Mouse (Mus musculus): Measurements from ENCODE around the gene Ush1g.
A peak's percentile ranks its signal among the peaks of the same experiment; 100 is the strongest.

Ush1g gene

DNA sequence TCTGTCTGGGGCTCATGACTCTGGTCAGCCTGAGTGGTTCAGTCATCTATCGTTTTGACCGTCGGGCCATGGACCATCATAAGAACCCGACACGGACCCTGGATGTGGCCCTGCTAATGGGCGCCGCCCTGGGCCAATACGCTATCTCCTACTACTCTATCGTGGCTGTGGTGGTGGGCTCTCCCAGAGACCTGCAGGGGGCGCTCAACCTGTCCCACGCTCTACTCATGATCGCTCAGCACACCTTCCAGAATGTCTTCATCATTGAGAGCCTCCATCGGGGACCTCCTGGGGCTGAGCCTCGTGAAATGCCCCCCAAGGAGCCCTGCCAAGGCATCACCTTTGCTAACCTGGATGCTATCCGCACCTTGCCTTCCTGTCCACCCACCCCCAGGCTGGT is 7.5 kb upstream of the Ush1g start:
- peak; percentile 61 for DNase-seq (ENCODE audit: low read depth)

DNA sequence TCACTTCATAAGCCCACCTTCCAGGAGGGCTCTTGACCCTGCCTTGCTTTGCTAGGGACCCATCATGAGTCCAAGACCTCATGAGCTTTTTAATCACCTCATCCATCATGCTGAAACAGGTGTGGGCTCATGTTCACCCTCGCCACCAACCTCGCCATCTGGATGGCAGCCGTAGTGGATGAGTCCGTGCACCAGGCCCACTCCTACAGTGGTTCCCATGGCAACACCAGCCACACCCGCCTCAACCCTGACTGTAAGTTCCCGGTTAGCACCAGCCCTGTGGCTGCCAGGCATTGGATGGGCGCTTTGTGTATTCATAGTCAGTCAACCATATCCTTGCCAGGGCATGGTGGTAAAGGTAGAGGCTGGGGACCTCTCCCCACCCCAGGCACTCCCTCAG is 4.9 kb upstream of the Ush1g start:
- no peak for DNase-seq (ENCODE audit: low read depth)

DNA sequence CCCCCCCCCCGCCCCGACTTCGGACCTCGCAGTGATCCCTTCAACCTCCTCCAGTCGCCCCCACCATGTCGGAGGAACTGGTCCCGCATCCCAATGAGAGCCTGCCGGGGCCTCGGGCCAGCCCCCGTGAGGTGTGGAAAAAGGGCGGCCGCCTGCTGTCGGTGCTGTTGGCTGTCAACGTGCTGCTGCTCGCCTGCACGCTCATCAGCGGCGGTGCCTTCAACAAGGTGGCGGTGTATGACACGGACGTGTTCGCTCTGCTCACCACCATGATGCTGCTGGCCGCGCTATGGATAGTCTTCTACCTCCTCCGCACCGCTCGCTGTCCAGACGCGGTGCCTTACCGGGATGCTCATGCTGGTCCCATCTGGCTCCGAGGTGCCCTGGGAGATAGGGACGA is 1.5 kb upstream of the Ush1g start:
- no peak for DNase-seq (ENCODE audit: low read depth)

DNA sequence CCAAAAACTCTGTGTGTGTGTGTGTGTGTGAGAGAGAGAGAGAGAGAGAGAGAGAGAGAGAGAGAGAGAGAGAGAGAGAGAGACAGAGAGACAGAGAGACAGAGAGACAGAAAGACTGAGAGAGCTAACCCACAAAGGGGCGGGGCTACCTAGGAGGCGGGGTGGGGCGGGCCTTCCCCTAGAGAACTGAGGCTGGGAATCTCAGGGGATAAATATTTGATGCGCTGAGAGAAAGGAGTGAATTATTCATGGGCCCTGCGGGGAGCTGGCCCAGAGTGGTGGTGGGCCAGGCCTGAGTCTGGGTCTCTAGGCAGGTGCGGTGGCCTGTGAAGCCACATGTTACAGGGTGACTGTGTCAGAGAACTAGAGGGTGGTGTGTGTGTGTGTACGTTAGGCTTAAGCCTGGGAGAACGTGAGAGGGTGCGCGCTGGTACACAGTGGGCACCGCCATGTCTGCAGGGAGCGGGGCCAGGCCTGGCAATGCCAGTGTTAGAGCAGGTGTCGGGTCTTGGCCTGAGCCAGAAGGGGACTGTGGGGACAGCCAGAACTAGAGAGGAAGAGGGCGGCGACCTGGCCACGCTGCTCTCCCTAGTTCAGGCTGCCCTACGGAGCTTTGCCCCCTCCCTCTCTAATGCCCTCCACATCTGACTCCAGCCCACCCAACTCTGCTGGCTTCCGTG is 2.0 kb downstream of the Ush1g start:
- no peak for DNase-seq (ENCODE audit: low read depth)

DNA sequence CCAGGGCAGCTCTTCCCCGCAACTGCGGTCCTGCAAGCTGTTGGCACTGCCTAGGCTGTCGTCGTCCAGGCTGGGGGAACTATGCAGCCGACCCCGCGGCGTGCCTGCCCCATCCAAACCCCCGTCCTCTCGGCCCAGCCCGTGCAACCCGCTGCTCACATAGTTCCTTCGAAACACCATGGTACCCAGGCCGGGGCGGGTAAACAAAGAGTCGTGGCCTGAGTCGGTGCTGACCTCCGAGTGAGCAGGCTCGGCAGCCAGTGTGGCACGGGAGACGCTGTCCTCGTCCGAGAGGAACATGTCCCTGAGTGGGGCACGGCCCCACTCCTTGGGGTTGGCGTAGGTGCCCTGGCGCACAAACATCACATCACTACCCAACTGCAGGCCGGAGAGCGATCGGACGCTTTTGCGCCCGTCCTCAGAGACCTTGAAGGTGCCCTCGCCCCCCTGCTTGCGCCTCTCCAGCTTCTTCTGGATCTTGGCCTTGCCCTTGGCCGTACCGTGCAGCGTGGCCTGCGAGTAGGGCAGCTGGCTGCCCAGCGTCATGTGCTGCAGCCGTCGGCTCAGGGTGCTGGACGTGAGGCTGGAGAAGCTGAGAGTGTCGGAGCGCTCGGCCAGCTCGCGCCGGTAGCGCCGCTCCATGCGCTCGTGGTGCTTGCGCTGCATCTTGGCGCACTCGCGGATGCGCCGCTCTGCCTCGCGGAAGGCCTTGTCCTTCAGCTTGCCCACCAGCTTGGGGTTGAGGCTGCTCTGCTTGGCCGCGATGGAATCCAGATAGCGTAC is 3.4 kb downstream of the Ush1g start:
- no peak for DNase-seq (ENCODE audit: low read depth)

DNA sequence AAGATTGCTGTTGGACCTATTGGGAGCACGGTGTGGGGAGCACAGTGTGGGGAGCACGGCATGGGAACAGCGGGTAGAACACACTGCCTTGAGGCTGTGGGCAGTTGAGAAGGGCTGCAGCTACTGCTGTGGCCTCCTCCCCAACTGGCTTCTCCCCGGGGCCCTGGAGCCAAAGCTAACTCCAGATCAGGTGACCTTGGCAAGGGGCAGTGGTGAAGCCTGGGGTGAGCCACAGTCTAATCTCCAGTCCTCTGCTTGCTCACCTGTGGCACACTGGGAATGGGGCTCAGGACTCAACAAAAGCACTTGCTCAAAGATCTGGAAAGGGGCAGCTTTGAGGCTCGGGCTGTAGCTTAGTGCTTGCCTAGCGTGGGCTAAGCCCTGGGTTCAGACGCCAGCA is 4.6 kb downstream of the Ush1g start:
- DNase-seq (ENCODE audit: low read depth) = no peak

DNA sequence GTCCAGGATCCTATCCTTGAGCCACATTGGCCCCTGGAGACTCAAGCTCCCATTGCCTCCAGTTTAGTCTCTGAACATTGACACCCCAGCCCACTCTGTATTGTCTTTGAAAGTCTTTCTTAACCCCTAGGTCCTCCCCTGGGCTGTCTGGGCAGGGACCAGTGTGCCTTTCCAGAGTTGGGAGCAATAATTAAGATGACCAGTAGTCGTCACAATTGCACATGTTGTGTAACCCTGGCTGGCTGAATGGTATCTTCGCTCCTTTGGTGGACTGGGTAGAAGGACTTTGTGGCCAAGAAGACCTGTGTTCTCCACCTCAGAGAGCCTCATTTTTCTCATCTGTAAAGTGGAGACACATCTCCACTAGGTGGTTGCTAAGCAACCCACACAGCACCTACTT is 7.6 kb downstream of the Ush1g start:
- no peak for DNase-seq (ENCODE audit: low read depth)

DNA sequence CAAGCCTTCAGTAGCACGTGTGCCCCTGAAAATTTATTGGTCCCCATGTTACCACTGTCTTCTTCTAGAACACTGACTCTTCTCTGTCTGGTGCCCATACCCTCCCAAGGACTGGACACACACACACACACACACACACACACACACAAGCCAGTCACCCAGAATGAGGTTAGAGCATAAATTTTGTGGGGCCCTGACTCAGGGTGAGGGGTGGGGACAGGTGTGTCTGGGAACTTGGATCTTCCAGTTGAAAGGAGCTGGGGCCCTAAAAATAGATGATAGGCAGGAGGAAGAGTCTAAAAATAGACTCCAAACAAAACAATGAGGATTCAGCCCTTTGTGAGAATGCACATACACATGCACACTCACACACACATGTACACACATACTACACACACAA is 13.1 kb downstream of the Ush1g start:
- DNase-seq (ENCODE audit: low read depth) = no peak

DNA sequence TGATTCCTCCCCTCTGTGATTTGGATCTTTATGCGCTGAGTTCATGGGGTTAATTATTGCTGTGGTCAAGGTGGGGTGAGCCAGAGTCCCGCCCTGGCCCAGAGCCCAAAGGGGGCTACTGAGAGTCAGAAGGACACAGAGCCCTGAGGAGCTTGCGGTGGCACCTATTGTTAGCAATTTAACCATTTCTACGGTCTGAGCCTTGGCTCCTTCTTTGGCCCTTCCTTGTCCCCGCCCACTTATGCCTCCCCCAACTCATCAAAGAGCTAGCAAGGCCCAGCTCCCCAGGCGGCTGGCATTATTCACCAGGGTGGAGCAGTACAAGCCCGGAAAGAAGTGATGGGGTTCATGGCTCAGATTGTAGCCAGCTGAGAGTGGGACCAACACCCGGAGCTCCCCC is 15.0 kb downstream of the Ush1g start, which contains the start of gene Otop2:
Gene Otop2, plus strand, starts transcription at position 301 of the 400 bp plus-strand sequence.
- DNase-seq (ENCODE audit: low read depth) = no peak

DNA sequence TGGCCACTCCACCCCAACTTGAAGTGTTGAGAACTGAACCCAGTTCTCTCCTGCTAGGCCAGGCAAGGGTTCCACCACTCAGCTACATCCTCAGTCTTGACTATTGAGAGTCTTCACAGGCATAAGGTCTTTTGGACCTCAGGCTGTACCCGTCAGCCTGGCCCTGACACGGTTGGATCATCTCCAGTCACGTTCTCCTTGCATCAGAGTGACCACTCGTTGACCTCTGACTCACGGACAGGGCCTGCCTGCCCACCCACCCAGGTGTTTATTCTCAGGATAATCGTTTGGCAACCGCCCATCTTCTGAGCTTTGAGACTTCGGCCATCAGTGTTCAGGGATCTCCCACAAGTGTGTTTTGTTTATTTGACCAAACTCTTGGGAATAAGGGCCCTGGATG is 18.7 kb downstream of the Ush1g start:
- no peak for DNase-seq (ENCODE audit: low read depth)

DNA sequence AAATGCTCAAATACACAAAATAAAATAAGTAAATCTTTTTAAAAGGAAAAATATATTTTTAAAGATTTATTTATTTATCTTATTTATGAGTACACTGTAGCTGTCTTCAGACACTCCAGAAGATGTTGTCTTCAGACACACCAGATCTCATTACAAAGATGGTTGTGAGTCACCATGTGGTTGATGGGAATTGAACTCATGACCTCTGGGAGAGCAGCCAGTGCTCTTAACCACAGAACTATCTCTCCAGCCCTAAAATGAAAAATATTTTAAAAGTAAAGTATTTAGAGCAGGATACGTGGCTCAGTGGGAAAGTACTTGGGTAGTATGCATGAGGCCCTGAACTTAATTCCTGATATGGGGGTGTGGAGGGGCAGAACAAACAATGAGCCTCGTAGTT is 20.5 kb downstream of the Ush1g start:
- no peak for DNase-seq (ENCODE audit: low read depth)

DNA sequence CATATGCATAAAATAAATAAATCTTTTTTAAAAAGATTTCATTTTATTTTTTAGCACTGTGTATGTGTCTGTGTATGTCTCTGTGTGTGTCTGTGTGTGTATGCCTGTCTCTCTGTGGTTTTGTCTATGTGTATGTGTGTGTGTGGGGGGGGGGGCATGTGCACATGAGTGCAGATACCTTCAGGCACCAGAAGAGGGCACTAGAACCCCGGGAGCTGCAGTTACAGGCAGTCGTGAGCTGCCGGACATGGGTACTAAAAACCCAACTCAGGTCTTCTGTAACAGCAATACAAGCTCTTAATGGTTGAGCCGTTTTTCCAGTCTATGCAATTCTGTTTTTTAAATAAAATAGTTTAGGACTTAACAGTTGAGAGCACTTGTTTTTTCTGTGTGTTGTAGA is 21.1 kb downstream of the Ush1g start:
- DNase-seq (ENCODE audit: low read depth) = no peak

DNA sequence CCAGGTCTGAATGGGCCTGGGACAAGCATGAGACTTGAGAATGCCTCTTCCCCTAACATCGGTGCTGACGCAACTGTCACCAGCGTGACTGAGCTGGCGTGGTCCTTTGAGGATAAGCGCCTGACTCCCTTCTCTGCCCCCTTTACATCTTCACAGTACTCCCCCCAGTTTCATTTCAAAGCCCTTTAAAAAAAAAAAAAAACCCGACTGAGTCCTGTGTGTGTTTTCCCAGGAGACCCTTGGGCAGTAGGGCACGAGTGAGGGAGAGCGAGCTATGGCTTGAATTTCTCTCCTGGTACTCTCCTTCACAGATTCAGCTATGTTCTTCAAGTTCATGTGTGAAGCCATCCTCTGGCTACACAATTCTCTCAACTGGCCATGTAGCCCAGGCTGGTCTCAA is 23.7 kb downstream of the Ush1g start:
- no peak for DNase-seq (ENCODE audit: low read depth)

DNA sequence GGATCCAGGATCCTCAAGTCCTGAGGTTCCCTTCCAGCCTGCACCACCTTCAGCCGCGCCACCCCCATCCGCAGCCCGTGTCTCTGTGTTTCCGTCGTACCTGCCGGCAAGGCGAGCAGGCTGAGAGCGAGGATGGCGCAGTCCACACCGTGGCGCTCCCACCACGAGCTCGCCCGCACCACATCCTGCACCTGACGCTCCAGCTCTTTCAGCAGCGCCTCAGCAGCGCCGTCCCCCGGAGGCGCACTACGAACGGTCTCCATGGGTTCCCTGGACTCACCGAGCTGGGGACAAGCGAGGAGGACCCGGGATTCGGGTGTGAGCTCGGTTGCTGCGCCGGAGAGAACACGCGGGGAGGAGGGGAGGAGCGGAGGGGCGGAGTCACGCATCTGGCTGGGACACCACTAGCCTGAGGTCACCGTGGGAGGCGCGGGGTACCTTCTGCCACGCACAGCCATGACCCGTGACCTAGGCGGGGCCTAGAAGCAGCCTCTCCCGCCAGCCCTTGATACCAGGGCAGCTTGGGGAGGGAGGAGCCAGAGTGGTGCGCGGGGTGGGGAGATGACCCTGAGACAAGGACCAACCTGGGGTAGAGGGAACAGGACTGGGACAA is 24.5 kb downstream of the Ush1g start, which contains the start of gene Fads6:
Gene Fads6, minus strand, starts transcription at position 450 of the 613 bp plus-strand sequence.
- DNase-seq (ENCODE audit: low read depth) = peak; percentile 87

DNA sequence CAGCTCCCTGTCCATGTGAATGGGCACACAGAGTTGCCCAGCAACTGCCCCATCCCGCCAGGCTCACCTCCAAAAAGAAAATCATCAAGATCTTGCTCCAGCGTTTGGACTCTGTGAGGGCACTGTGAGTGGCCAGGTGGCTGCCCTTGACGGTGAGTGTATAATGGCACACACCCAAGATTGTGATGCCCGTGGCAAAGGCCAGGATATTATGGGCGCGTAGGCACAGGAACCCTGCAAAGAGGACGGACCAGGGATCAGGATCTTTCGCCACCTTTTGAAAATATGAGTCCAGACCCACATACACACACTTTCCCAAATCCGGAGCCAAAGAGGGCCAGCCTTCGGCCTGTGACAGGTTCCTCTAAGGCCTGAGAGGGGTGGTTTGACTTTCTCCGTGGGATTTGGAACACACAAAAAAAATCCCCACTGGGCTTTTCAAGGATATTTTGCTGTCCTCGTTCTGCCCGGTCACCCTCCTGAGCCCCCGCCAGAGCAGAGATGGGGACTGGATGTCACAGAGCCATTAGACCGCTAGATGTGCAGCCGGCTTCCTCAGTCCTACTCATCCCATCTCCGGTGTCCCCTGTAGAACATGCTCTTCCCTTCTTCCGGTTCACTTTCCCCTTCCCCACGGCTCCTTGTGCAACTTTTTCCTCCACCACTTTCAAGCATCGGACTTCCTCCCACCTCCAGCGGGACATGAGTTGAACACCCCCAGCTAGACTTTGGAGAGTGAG is 25.2 kb downstream of the Ush1g start:
- no peak for DNase-seq (ENCODE audit: low read depth)

DNA sequence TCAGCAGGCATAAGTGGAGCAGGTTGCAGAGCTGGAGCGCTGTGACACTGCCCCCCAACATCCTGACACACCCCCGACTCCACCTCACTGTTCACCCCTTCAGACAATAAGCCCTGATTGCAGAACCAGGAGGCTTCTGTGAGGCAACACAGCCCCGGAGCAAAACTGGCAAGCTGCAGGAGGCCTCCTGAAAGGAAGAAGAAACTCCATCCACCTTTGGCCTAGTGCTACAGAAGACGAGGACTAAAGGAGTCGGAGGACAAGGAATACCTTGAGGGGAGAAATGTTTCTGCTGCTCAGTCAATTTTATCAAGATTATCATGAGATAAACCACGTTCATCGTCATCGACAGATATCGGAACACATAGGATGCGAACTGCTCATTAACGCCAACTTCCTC is 25.9 kb downstream of the Ush1g start:
- DNase-seq (ENCODE audit: low read depth) = no peak

DNA sequence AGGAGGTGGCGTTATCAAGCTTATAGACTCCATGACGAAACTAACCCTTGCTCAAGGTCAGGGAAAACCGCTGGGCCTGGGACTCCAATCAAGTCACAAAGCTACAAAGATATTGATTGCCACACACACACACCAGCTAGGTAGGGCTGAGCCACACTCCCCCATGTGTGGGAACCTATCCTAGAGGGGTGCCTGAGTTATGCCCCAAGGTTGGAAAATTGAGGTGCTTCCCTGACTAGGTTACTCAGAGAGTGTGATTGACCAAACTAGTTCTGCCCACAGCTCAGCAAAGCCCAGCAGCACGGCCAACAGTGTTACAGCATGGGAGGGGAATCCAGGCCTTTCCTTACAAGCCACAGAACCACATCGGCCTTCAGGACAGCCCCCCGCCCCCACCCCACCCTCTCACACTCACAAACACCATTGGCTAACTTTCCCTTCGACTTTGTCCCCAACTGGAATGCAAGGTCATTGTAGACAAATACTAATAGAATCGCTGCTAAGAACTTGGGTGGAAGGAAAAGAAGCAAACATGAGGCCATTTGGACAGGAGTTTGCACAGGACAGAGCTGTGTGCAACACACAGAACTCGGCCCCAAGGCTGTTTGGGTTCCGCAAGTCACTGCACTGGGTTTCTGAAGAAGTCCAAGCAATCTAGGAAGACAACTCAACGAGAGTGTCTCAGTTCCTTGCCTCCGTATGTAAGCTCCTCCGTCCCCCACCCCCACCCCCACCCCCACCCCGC is 29.0 kb downstream of the Ush1g start:
- no peak for DNase-seq (ENCODE audit: low read depth)

DNA sequence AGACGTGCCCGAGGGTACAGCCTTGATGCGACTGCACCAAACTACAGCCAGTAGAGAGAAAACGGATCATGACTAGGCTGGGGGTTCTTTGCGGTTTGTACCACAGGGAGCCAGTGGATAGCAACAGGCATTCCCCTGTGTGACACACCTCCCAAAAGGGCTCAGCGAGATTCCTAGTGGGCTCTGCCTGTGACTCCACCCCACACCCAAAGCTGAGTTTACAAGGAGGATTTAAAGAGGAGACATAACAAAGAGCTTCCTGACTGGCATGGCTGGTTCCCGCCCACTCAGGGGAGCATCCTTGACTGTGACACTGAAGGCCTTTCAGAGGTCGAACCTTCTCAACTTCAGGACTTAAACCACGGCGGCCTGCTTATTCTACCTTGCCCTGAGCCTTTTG is 30.3 kb downstream of the Ush1g start:
- no peak for DNase-seq (ENCODE audit: low read depth)

DNA sequence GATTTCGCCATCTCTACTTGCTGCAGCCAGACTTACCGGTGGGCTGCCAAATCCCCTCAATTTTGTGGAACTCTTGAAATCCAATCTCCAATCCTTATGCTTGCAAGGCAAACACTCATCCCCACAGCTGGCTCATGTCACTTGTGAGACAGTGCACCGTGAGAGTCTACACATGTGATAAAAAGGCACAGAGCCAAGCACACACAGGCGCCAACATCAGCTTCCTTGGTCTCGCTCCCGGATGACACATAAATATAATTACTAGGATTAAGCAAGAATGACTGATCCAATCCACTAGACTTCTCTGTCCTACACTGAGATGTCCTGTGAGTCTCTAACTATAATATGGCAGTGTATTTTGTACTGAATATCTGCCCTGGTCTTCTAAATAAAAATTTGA is 30.9 kb downstream of the Ush1g start:
- DNase-seq (ENCODE audit: low read depth) = no peak

DNA sequence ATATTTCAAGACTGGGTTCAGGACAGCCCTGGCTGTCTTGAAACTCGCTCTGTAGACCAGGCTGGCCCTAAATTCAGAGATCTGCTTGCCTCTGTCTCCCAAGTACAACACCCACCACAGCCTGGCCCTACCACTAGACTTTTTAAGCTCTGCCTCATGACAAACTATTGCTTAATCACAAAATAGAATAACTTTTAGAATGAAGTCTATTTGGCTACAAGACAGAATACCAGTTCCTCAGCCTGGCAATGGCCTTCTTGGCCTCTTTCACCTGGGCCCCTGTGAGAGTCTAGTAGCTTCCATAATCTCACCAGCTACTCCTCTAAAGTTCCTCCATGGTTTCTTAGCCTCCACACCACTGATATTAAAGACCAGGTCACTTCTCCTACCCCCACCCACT is 31.5 kb downstream of the Ush1g start:
- no peak for DNase-seq (ENCODE audit: low read depth)

DNA sequence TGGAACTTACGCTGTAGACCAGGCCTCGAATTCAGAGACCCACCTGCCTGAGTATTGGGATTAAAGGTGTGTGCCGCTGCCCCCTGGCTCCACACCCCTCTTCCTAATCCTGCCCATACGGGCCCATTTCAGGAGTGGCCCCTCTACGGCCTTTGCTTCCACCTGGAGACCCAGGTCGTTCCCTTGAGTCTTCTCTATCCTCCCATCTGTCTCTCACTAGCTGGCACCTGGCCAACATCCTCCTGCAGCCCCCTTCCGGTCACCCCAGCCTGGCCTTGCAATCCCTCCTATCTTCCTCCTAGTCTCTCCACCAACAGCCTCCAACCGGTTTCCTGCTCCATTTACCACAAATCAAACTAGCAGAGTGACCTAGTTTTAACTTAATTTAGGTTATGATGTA is 32.0 kb downstream of the Ush1g start:
- DNase-seq (ENCODE audit: low read depth) = no peak

DNA sequence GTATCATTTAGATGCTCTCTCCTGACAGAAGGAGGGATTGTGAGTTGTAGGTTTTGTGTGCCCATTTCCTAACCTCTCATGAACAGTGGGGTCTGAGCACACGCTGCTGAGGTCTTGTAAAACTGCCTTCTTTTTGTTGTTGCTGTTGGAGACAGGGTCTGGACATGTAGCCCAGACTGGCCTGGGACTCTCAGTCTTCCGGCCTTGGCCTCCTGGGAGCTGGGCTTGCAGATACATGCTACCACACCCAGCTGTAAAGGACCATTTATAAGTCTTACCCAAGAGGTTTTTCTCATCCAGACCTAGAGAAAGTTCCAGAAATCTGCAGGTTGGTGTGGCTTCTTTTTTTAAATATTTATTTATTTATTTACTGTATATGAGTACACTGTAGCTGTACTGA is 33.5 kb downstream of the Ush1g start:
- DNase-seq (ENCODE audit: low read depth) = no peak
